Mouse (Mus musculus) stomach, embryonic 16.5 days (tissue): ENCODE data around the gene Foxg1. TPM values are rescaled to one million over a fixed set of nuclear protein-coding genes. Genes with fewer than 3 reads are reported as not detected.

Source experiments
- ATAC-seq: fragments of 200-750 bp; cut with Nextera tagmentation; 2 replicates; pipeline ENCODE4 v1.8.0; 2017; ENCODE audit warnings: moderate number of reproducible peaks, moderate TSS enrichment; ENCODE audit not compliant: insufficient read depth, low FRiP score
- H3K27ac ChIP-seq: fragments of 300-500 bp; sonication (generic); 2 replicates; pipeline ENCODE4 v1.5.1; 2014; ENCODE audit warnings: low read length
- H3K27me3 ChIP-seq: fragments of 300-500 bp; sonication (generic); 2 replicates; pipeline ENCODE4 v1.6.1; 2014; ENCODE audit warnings: low read length, control low read depth, mixed read lengths; ENCODE audit not compliant: control insufficient read depth, insufficient read depth
- H3K36me3 ChIP-seq: fragments of 300-500 bp; sonication (generic); 2 replicates; pipeline ENCODE4 v1.6.1; 2014; ENCODE audit warnings: low read length; ENCODE audit not compliant: control insufficient read depth, insufficient read depth
- H3K4me1 ChIP-seq: fragments of 300-500 bp; sonication (generic); 2 replicates; pipeline ENCODE4 v1.6.1; 2014; ENCODE audit warnings: low read length, control low read depth, mixed read lengths; ENCODE audit not compliant: control insufficient read depth, insufficient read depth
- H3K4me2 ChIP-seq: fragments of 300-500 bp; sonication (generic); 2 replicates; pipeline ENCODE4 v1.6.1; 2014; ENCODE audit warnings: low read depth, low read length, mixed read lengths
- H3K4me3 ChIP-seq: fragments of 300-500 bp; sonication (generic); replicated peaks from 2 replicates; pipeline ENCODE4 v1.5.1; 2014; ENCODE audit warnings: mild to moderate bottlenecking, low read length
- H3K9ac ChIP-seq: fragments of 300-500 bp; sonication (generic); 2 replicates; pipeline ENCODE4 v1.6.1; 2014; ENCODE audit warnings: low read length
- H3K9me3 ChIP-seq: fragments of 300-500 bp; sonication (generic); replicated peaks from 2 replicates; pipeline ENCODE4 v1.6.1; 2016; ENCODE audit warnings: low read length, control low read depth; ENCODE audit not compliant: control insufficient read depth
- WGBS: fragments of 180-500 bp; shearing (Covaris S2); extraction: QIAGEN DNeasy Blood & Tissue Kit; methylation state at CpG from one replicate; pipeline ENCODE4 v1.1.7; 2014; 5-methylcytosine and 5-hydroxymethylcytosine counted together
- polyA plus RNA-seq: library from polyadenylated mRNA; unstranded; fragments of >200 nt; fragmentation: Nextera tagmentation; extraction: Ambion mirVana; gene quantifications from 2 replicates; pipeline ENCODE4 v1.2.1, GENCODE M21; 2015

The Foxg1 gene
- 0.10 TPM in 1 of 2 replicates, not detected in the other for polyA plus RNA-seq

DNA sequence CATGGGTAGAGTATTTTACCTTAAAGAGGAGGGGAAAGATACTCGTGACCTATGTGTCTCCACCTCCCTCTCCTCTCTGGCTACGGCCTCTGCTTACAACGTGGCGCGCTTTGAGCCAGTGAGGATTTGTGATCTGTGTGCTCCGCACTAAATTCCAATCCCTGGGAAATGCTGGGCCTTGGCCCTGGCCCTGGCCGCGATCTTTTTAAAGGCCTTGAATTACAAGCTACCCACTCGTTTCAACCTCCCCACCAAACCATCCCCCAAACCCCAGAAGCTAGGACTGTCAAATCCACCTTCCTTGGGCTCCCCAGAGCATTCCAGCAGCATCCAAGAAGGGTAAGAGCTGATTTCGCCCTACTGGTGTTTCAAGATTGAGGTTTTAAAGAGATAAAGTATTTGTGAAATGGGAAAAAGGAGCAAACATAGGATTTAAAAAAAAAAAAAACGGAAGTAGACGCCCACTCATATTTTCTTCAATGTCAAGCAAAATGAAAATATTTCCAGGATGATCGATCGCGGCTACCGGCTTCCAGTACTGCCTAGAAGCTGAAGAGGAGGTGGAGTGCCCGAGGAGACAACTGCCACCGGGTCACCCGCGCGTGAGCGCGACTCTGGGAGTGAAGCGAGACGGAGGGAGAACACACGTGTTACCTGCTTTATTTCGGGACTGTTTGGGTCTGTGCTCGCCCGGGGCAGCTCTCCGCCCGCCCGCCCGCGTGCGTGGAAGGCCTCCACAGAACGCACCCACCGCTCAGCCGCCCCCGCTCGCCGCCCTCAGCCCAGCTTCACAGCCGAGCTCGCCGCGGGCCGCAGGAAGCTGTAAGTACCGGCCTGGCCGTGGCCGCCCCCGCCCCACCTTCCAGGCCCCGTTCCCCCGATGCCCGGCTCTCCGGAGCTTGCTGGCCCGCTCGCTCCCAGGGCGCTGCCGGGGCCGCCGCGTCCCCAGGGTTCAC lies at the start of gene Foxg1:
TSS of gene Foxg1 (plus strand) at position 96 of the 956 bp plus-strand sequence.
- 0 out of 2 replicates have a peak, but pooled peaks cover 11% of the 10 kb centered on the region for H3K4me1 ChIP-seq
- H3K27me3 ChIP-seq = peaks cover 79% of the 10 kb centered on the region
- H3K36me3 ChIP-seq = no peaks in the 10 kb centered on the region
- no peaks in the 10 kb centered on the region for H3K9me3 ChIP-seq
- WGBS = 1% methylated on average over 61 of the region's 61 CpGs
- peak within 1 kb of the TSS; percentile 44 for H3K4me2 ChIP-seq
- H3K4me3 ChIP-seq = peak within 1 kb of the TSS; percentile 35
- H3K27ac ChIP-seq = no peak within 1 kb of the TSS
- no peak within 1 kb of the TSS for H3K9ac ChIP-seq
- ATAC-seq = peak; percentile 30; the same call in 1 of the 2 replicates

DNA sequence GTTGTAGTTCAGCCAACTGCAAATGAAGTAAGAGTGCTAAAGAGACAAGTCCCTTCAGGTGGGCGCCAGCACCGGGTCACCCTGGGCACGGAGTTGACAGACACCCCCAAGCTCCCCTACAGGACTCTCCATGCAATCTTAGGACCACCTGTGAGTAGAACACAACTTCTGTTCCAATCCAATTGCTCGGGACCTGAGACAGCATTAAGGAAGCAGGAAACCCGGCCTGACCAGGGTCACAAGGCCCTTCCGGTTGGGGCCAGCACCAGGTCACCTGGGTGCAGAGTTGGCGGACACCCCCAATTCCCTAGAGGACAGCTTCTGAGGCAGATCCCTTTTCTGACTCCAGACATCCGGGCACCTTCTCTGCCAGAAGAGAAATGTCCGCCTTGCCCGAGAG lies 32.8 kb upstream of the Foxg1 start:
- H3K9ac ChIP-seq = no peak overlapping the region
- H3K4me1 ChIP-seq = no peaks in the 10 kb centered on the region
- H3K27me3 ChIP-seq = no peaks in the 10 kb centered on the region
- WGBS = 91% methylated on average over 10 of the region's 10 CpGs
- no peak for ATAC-seq
- no peaks in the 10 kb centered on the region for H3K9me3 ChIP-seq
- H3K4me3 ChIP-seq = no peak overlapping the region
- no peaks in the 10 kb centered on the region for H3K36me3 ChIP-seq
- H3K27ac ChIP-seq = no peak overlapping the region
- no peak overlapping the region for H3K4me2 ChIP-seq

DNA sequence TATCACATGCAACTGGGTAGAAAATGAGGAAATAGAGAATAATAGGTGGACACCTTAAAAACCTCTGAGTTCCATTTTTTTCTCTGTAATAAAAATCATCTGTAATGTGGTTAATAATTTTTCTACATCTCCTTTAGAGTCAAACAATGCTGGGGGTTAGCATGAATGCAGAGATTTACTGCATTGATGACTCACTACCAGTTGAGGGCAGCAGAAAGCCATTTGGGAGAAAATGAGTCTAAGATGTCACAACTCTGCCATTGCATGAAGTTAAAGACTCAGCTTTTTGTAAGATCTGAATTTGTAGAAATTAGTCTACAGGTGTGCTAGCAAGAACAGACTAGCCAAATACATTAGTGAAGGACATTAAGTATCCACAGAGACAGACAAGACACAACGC lies 13.5 kb upstream of the Foxg1 start:
- Histone ChIP-seq H3K36me3 (no peaks in the 10 kb centered on the region), H3K27me3 (peaks cover 20% of the 10 kb centered on the region), H3K4me2 (no peak overlapping the region), H3K4me3 (no peak overlapping the region), H3K27ac (no peak overlapping the region), H3K9ac (no peak overlapping the region), H3K4me1 (no peaks in the 10 kb centered on the region), H3K9me3 (no peaks in the 10 kb centered on the region)
- WGBS = 38% methylated on average over 1 of the region's 1 CpGs
- ATAC-seq = no peak

DNA sequence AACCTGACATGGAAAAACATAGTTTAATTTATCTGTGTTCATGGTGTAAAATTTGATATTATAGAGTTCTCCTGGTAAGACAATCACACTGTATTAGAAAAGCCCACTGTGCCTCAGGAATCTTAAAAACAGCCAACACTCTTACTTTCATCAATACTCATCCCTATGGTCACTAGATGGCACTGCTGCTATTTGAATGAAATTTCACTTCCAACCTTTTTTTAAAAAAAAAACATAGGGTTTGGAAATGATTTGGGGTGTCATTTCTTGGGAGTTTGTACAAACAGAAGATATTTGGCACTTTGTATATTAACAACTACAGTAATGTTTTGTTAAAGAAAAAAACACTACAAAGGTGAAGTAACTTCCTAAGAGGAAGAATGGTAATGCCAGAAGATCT lies 10.3 kb upstream of the Foxg1 start:
- Histone ChIP-seq H3K27me3 (peaks cover 47% of the 10 kb centered on the region), H3K9me3 (no peaks in the 10 kb centered on the region), H3K4me2 (no peak overlapping the region), H3K9ac (no peak overlapping the region), H3K36me3 (no peaks in the 10 kb centered on the region), H3K4me1 (no peaks in the 10 kb centered on the region), H3K4me3 (no peak overlapping the region), H3K27ac (no peak overlapping the region)
- ATAC-seq = no peak

DNA sequence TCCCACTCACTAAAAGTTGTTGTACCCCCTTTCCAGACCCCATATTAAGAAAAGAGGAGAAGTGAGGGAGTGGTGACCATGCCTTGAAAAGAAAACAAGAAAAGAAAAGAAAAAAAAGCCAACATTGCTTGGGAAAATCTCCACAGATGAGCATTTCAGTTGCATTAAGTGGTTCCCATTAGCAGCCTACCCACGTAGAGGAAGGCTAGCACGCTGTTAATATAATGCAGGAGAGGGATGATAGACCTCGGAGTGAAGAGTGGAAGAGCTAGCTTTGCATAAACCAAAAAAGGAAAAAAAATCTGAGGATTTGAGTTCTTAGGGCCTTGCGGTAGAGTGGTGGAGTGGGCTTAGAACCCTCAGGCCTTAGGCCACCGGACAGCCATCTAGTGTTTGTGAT lies 9.3 kb upstream of the Foxg1 start:
- Histone ChIP-seq H3K9me3 (no peaks in the 10 kb centered on the region), H3K27ac (no peak overlapping the region), H3K36me3 (no peaks in the 10 kb centered on the region), H3K4me3 (no peak overlapping the region), H3K9ac (no peak overlapping the region), H3K4me1 (no peaks in the 10 kb centered on the region), H3K4me2 (no peak overlapping the region), H3K27me3 (peaks cover 57% of the 10 kb centered on the region)
- no peak for ATAC-seq
- 15% methylated on average over 5 of the region's 5 CpGs for WGBS

DNA sequence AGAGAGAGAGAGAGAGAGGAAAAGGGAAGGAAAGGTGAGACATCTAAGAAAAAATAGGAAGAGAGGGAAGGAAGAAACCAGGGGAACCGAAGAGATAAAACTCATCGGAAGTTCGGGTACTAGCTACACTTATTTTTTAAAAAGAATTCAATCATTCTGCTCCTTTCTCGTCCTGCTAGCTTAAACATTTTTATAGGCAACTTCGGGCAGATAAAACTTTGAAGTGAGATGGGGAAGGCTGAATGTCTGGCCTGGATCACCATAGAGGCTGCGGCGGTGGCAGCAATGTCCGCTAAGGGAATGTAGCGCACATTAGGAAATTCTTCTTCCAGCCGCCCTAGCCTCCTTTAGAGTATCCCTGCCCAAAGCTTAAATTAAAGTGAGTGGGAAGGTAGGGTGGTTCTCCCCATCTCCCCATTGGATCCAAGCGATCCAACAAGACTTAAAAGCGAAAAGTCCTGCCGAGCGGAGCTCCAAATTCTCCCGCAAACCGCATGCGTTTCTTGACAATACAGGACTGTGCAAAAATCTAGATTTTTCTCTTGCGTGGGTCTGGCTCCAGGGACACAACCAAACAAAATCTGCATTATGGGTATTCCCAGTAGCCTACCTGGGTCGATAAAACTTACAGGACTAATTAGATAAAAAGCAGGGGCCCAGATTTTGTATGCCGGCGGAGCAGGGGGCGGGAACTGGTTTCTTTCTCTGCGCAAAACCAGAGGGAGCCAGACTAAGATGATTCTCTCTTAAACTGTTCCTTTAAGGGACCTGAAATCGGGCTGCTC lies 8.4 kb upstream of the Foxg1 start:
- H3K4me1 ChIP-seq = no peaks in the 10 kb centered on the region
- peak overlapping the region; percentile 38 for H3K4me3 ChIP-seq
- H3K27ac ChIP-seq = no peak overlapping the region
- WGBS = 4% methylated on average over 24 of the region's 24 CpGs
- H3K9me3 ChIP-seq = no peaks in the 10 kb centered on the region
- ATAC-seq = no peak
- H3K4me2 ChIP-seq = peak overlapping the region; percentile 48
- H3K9ac ChIP-seq = no peak overlapping the region
- peaks cover 65% of the 10 kb centered on the region for H3K27me3 ChIP-seq
- H3K36me3 ChIP-seq = no peaks in the 10 kb centered on the region

DNA sequence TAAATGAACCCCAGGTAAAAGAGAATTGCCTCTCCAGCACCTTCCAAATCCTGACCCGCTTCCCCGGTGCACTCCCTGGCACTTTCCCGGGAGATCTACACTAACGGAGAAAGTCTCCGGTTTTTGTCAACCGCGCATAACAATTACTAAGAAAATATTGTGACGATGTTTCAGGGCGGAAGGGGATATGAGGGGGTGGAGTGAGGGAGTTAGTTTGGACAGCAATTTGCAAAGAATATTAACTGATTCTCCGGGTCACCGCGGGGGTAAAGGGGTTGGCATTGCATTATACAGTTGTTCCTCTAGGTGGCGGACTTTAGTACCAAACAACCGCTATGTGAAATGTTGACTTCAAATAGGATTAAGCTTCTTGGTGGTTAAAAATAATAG lies 7.9 kb upstream of the Foxg1 start:
- no peaks in the 10 kb centered on the region for H3K36me3 ChIP-seq
- H3K27ac ChIP-seq = no peak overlapping the region
- peak overlapping the region; percentile 48 for H3K4me2 ChIP-seq
- WGBS = under 1% methylated on average over 14 of the region's 14 CpGs
- H3K4me3 ChIP-seq = peak overlapping the region; percentile 38
- no peaks in the 10 kb centered on the region for H3K4me1 ChIP-seq
- H3K9ac ChIP-seq = no peak overlapping the region
- no peaks in the 10 kb centered on the region for H3K9me3 ChIP-seq
- H3K27me3 ChIP-seq = peaks cover 71% of the 10 kb centered on the region
- no peak for ATAC-seq

DNA sequence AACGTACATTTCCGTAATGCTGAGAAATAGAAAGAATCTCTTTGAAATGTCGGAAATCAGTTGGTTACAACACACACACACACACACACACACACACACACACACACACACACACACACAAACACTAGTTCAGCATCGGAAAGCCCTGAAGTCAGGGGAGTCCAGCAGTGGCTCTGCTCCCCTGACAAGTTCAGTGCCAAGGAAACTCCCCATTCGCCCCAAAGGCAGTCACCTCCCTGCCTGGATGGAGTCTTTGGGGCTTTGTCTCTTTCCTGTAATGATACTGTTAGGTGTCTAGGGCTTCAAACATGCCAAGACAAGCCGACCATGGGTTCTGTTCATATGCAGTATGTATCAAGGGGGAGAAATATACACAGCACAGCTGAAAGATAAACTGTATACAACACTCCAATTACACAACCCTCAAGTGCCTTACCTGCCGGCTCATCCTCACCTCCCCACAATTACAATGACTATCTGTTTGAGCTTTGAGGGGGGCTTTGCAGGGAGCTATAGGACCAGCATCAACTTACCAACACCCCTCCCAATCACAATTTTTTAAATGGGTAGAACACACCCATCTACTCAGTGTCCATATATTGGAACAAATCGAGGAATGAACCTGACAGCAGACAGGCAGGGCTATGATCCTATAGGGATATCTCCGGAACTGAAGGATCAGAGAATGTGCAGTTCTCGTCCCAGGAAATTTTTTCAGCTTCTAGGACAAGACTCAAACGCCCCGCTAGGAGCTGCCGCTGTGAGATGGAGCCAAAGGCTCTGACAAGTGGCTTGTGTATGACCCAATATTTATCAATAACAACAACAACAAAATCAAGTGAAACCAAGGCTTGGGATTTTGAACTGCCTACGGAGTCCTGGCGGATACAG lies 6.8 kb upstream of the Foxg1 start:
- WGBS = 6% methylated on average over 15 of the region's 15 CpGs
- ATAC-seq = no peak

More for the DNA sequence above, 6.8 kb upstream of the Foxg1 start:
- Histone ChIP-seq H3K9ac (no peak overlapping the region), H3K36me3 (no peaks in the 10 kb centered on the region), H3K4me2 (no peak overlapping the region), H3K9me3 (no peaks in the 10 kb centered on the region), H3K27me3 (peaks cover 82% of the 10 kb centered on the region), H3K4me1 (no peaks in the 10 kb centered on the region), H3K4me3 (no peak overlapping the region), H3K27ac (no peak overlapping the region)
